Mouse (Mus musculus) limb, embryonic 14.5 days (tissue): ENCODE data around the gene Erg. TPM values are rescaled to one million over a fixed set of nuclear protein-coding genes. Genes with fewer than 3 reads are reported as not detected.

ENCODE experiments used
- ATAC-seq: fragments of 200-750 bp; cut with Nextera tagmentation; 2 replicates; pipeline ENCODE4 v1.8.0; 2017; ENCODE audit warnings: low read depth, moderate number of reproducible peaks, moderate TSS enrichment; ENCODE audit not compliant: low FRiP score
- DNase-seq: peaks from one replicate; pipeline ENCODE4 v3.0.0-alpha.2; 2015; ENCODE audit warnings: low spot score
- H3K27ac ChIP-seq: fragments of 300-500 bp; sonication (generic); replicated peaks from 2 replicates; pipeline ENCODE4 v1.5.1; 2014; ENCODE audit warnings: low read depth, mild to moderate bottlenecking, low read length, moderate library complexity, mixed read lengths
- H3K27me3 ChIP-seq: fragments of 300-500 bp; sonication (generic); 2 replicates; pipeline ENCODE4 v1.6.1; 2014; ENCODE audit warnings: low read length, mixed read lengths; ENCODE audit not compliant: control insufficient read depth, insufficient read depth
- H3K36me3 ChIP-seq: fragments of 300-500 bp; sonication (generic); 2 replicates; pipeline ENCODE4 v1.6.1; 2014; ENCODE audit warnings: mild to moderate bottlenecking, low read length, moderate library complexity, mixed read lengths; ENCODE audit not compliant: control insufficient read depth, insufficient read depth
- H3K4me1 ChIP-seq: fragments of 300-500 bp; sonication (generic); 2 replicates; pipeline ENCODE4 v1.6.1; 2014; ENCODE audit warnings: antibody characterized with exemption, low read length, mixed read lengths; ENCODE audit not compliant: control insufficient read depth, insufficient read depth
- H3K4me2 ChIP-seq: fragments of 300-500 bp; sonication (generic); replicated peaks from 2 replicates; pipeline ENCODE4 v1.6.1; 2014; ENCODE audit warnings: low read depth, mild to moderate bottlenecking, low read length, moderate library complexity; ENCODE audit not compliant: severe bottlenecking
- H3K4me3 ChIP-seq: fragments of 300-500 bp; sonication (generic); replicated peaks from 2 replicates; pipeline ENCODE4 v1.5.1; 2014; ENCODE audit warnings: low read length
- H3K9ac ChIP-seq: fragments of 300-500 bp; sonication (generic); 2 replicates; pipeline ENCODE4 v1.6.1; 2014; ENCODE audit warnings: mild to moderate bottlenecking, low read depth, low read length, moderate library complexity; ENCODE audit not compliant: severe bottlenecking
- H3K9me3 ChIP-seq: fragments of 300-500 bp; sonication (generic); 2 replicates; pipeline ENCODE4 v1.6.1; 2016; ENCODE audit warnings: low read length; ENCODE audit not compliant: control insufficient read depth
- POLR2A ChIP-seq: fragments of 200-500 bp; IDR thresholded peaks from 2 replicates; pipeline ENCODE4 v1.8.0; 2012; ENCODE audit warnings: inconsistent platforms, mild to moderate bottlenecking, moderate library complexity, borderline replicate concordance; ENCODE audit not compliant: insufficient read depth, insufficient read length; ENCODE audit errors: extremely low read depth
- WGBS: fragments of 180-500 bp; shearing (Covaris S2); extraction: QIAGEN DNeasy Blood & Tissue Kit; methylation state at CpG from one replicate; pipeline ENCODE4 v1.1.7; 2014; 5-methylcytosine and 5-hydroxymethylcytosine counted together
- polyA plus RNA-seq, 2 experiments: library from polyadenylated mRNA; depleted of rRNA in 1 of 2; stranded (reverse) in 1 of 2; unstranded in 1 of 2; fragments of >200 nt; fragmentation: Nextera tagmentation in 1 of 2; extraction: Ambion mirVana in 1 of 2; gene quantifications; 2 replicates each; pipeline versions ENCODE4 v1.2.1 to v1.2.3; 2012 to 2014

Erg gene
- polyA plus RNA-seq, 2 experiments = 18.9 to 40.6 TPM

DNA sequence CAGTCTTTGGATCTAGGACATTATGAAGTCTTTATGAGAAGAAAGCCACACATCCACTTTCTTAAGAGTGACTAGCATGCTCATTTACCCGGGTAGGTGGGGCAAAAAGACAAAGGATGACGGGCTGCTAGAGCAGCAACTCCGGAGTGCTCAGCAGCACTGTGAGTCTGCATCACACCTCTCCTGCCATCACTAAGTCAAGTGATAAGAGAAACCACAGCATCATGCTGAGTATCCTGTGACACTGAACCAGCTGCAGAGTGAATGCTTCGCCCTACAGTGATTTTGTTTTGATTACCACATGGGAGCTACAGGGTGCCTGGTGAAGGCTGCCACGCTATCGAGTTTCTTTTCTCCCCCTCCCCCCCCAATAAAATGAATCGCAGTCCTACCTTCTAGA, 145.2 kb downstream of the Erg start:
- H3K9ac ChIP-seq = no peak overlapping the region

GRCm38 (mm10) chr16:95440334-95440733, 146.1 kb downstream of the Erg start:
- Histone ChIP-seq H3K4me3 (no peak overlapping the region), H3K36me3 (no peaks in the 10 kb centered on the region), H3K4me1 (peaks cover 2% of the 10 kb centered on the region; the same call in 1 of the 2 replicates), H3K9ac (no peak overlapping the region), H3K27me3 (no peaks in the 10 kb centered on the region), H3K4me2 (no peak overlapping the region), H3K9me3 (no peaks in the 10 kb centered on the region), H3K27ac (no peak overlapping the region)
- no peak for TF ChIP-seq POLR2A
- WGBS = 81% methylated on average over 7 of the region's 7 CpGs
- ATAC-seq (no peak), DNase-seq (no peak)

More for the DNA sequence above, 145.2 kb downstream of the Erg start:
- no peak for TF ChIP-seq POLR2A
- no peak for DNase-seq
- H3K4me3 ChIP-seq = no peak overlapping the region
- no peak overlapping the region for H3K4me2 ChIP-seq
- H3K36me3 ChIP-seq = no peaks in the 10 kb centered on the region
- H3K27ac ChIP-seq = no peak overlapping the region
- WGBS = 42% methylated on average over 7 of the region's 7 CpGs
- no peak for ATAC-seq
- H3K4me1 ChIP-seq = peaks cover 2% of the 10 kb centered on the region; the same call in 1 of the 2 replicates
- no peaks in the 10 kb centered on the region for H3K27me3 ChIP-seq
- H3K9me3 ChIP-seq = no peaks in the 10 kb centered on the region

DNA sequence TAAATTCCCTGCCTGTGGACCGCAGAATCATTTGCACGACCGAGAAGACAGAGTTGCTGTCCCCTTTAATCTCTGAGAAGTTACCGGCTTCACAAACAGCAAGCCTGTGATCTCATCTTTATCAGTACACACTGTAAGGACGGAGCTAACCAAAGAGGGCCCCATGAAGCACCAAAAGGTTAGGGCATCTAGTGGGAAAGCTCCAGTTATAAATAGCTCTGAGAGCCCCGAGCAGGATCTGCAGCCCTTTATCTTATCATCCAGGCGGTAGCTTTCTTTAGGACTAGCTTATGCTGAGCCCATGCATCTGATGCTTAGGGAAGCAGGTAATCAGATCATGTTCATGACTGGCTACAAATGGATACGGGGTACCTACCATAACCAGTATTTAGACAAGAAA, 146.6 kb downstream of the Erg start:
- H3K4me2 ChIP-seq = no peak overlapping the region
- no peaks in the 10 kb centered on the region for H3K9me3 ChIP-seq
- H3K4me3 ChIP-seq = no peak overlapping the region
- H3K27me3 ChIP-seq = no peaks in the 10 kb centered on the region
- peaks cover 2% of the 10 kb centered on the region; the same call in 1 of the 2 replicates for H3K4me1 ChIP-seq
- DNase-seq = no peak
- H3K9ac ChIP-seq = no peak overlapping the region
- no peak for ATAC-seq
- no peak for TF ChIP-seq POLR2A
- 70% methylated on average over 8 of the region's 8 CpGs for WGBS
- H3K27ac ChIP-seq = no peak overlapping the region; the same call in 1 of the 2 replicates
- no peaks in the 10 kb centered on the region for H3K36me3 ChIP-seq

DNA sequence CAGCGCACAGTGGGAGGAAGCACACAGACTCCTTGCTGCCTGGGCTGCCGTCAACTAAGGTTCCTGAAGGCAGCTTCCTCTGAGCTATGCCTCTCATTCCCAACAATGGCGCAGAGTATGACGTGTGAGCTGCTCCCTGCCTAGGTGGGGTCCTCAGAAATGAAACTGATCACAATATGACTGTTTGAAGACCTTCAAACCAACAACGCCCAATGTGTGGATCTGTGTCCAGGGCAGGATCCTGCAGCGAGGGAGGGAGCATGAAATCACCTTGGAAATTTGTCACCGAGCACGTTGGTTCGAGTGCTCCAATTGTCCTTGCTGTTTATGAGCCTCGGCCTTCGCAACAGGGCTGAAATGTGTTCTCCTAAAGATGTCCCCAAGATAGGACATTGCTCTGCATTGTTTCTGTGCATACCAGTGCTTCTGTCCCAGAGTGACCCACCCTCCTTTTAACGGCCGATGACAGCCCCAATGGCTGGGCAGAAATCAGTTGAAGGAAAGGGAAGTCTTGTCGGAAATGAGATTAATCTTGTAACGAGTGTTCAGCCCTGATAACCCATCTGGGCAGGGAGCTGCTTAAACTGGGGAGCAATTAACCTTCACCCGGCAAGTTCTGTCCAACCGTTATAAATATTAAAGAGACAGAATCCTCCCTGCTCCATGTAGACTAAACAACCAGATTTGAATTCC, 147.4 kb downstream of the Erg start:
- Histone ChIP-seq H3K36me3 (no peaks in the 10 kb centered on the region), H3K4me1 (peaks cover 2% of the 10 kb centered on the region; the same call in 1 of the 2 replicates), H3K4me3 (no peak overlapping the region), H3K27ac (no peak overlapping the region), H3K9me3 (no peaks in the 10 kb centered on the region), H3K9ac (no peak overlapping the region), H3K4me2 (no peak overlapping the region), H3K27me3 (no peaks in the 10 kb centered on the region)
- TF ChIP-seq POLR2A = no peak
- no peak for ATAC-seq
- 72% methylated on average over 17 of the region's 17 CpGs for WGBS
- no peak for DNase-seq

DNA sequence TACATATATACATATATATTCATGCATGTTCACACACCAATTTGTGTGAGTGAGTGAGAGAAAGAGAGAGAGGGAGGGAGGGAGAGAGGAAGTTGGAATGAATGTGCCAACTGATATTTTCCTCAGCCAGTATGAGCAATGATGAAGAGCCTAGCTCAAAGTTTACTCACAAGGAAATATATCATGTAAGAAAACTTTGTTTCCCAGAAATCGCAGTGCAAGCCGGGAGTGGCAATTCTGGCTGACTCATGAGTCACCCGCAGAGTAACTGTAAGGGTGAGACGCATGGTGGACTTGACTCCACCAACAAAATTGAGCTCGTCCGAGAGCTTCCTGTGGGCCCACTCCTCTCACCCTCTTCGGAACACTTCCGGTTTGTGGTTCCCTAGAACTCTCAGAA, 149.8 kb downstream of the Erg start:
- Histone ChIP-seq H3K9me3 (no peaks in the 10 kb centered on the region), H3K9ac (no peak overlapping the region), H3K4me2 (no peak overlapping the region), H3K27ac (no peak overlapping the region), H3K4me3 (no peak overlapping the region), H3K27me3 (no peaks in the 10 kb centered on the region), H3K36me3 (no peaks in the 10 kb centered on the region), H3K4me1 (peaks cover 8% of the 10 kb centered on the region; the same call in 1 of the 2 replicates)
- no peak for TF ChIP-seq POLR2A
- no peak for DNase-seq
- no peak for ATAC-seq
- 82% methylated on average over 8 of the region's 8 CpGs for WGBS
